Mouse (Mus musculus) small intestine, adult 2 months (tissue): ENCODE results near the gene Nek2.

Experiments used
- CTCF ChIP-seq: fragments of 200-500 bp; IDR thresholded peaks from 2 replicates; pipeline ENCODE4 v1.5.1; 2012; ENCODE audit warnings: low read depth, mild to moderate bottlenecking, control low read depth, inconsistent platforms, low read length, moderate library complexity, mixed read lengths; ENCODE audit not compliant: insufficient replicate concordance, insufficient read length; ENCODE audit errors: extremely low read depth
- POLR2A ChIP-seq: fragments of 200-500 bp; IDR thresholded peaks from 2 replicates; pipeline ENCODE4 v1.6.1; 2012; ENCODE audit warnings: low read depth, mild to moderate bottlenecking, control low read depth, inconsistent platforms, low read length, moderate library complexity

DNA sequence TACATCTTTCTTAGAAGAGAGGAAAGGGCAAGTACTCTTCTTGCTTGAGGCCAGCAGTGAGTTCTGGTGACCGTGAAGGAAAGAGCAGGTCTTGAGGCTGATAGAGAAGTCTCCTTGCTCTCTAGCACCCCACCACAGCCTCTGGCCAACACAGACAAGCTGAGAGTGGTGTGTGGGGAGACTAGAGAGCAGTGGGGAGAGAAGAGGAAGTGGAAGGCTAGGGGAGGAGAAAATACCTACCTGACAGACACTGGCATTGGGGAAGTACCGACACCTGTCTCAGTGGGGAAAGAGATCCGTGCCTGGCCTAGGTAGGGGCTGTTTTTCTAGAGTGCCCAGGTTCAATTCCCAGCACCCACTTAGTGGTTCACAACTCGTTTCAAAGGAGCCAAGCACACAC, 7.0 kb upstream of the Nek2 start:
- TF ChIP-seq CTCF (no peak), POLR2A (no peak)
